Mouse (Mus musculus) cerebellum, postnatal 36 days (tissue): ENCODE measurements around the gene Rbm33.
A peak's percentile ranks its signal among the peaks of the same experiment; 100 is the strongest.

Experiments used
- DNase-seq, 2 experiments: peaks; one replicate each; pipeline ENCODE4 v3.0.0; 2021 to 2022; ENCODE audit warnings: mixed read lengths in 2 of 2

Rbm33 gene

GRCm38 (mm10) chr5:28316722-28317245 is at the start of gene Rbm33:
Gene Rbm33 (plus strand): TSS chr5:28317121.
- DNase-seq, result peak; percentile 87

- peak in 1 of 2 experiments; percentile 48 for DNase-seq
These were observed 49.3 kb upstream of the Rbm33 start for GRCm38 (mm10) chr5:28267576-28267975.

GRCm38 (mm10) chr5:28269469-28269991 is 47.4 kb upstream of the Rbm33 start:
- no peak for DNase-seq

- DNase-seq, result no peak
These were observed 44.1 kb upstream of the Rbm33 start for GRCm38 (mm10) chr5:28272836-28273235.

GRCm38 (mm10) chr5:28277279-28277678 is 39.6 kb upstream of the Rbm33 start:
- DNase-seq, result no peak

GRCm38 (mm10) chr5:28289111-28289510 is 27.8 kb upstream of the Rbm33 start:
- DNase-seq, result peak; percentile 55 to 67

GRCm38 (mm10) chr5:28290630-28291029 is 26.3 kb upstream of the Rbm33 start:
- no peak for DNase-seq

- no peak for DNase-seq
These were observed 25.6 kb upstream of the Rbm33 start for GRCm38 (mm10) chr5:28291118-28291850.

- no peak for DNase-seq
These were observed 24.6 kb upstream of the Rbm33 start for GRCm38 (mm10) chr5:28292281-28292680.

- DNase-seq, result peak; percentile 94 to 98
These were observed 22.9 kb upstream of the Rbm33 start for GRCm38 (mm10) chr5:28293990-28294389.

- DNase-seq, result no peak
These were observed 18.8 kb upstream of the Rbm33 start for GRCm38 (mm10) chr5:28298161-28298560.

- no peak for DNase-seq
These were observed 18.2 kb upstream of the Rbm33 start for GRCm38 (mm10) chr5:28298693-28299092.

- no peak for DNase-seq
These were observed 17.6 kb upstream of the Rbm33 start for GRCm38 (mm10) chr5:28299346-28299745.

GRCm38 (mm10) chr5:28302671-28303070 is 14.2 kb upstream of the Rbm33 start:
- DNase-seq, result no peak

- DNase-seq, result no peak
These were observed 12.4 kb upstream of the Rbm33 start for GRCm38 (mm10) chr5:28304551-28304950.

- no peak for DNase-seq
These were observed 1.4 kb upstream of the Rbm33 start for GRCm38 (mm10) chr5:28315526-28315925.

GRCm38 (mm10) chr5:28316151-28316721 is 685 bp upstream of the Rbm33 start:
- DNase-seq, result no peak

- DNase-seq, result no peak
These were observed 464 bp downstream of the Rbm33 start for GRCm38 (mm10) chr5:28317253-28317916.

- DNase-seq, result no peak
These were observed 971 bp downstream of the Rbm33 start for GRCm38 (mm10) chr5:28317917-28318267.

- DNase-seq, result no peak
These were observed 1.8 kb downstream of the Rbm33 start for GRCm38 (mm10) chr5:28318671-28319070.

GRCm38 (mm10) chr5:28321769-28322168 is 4.8 kb downstream of the Rbm33 start:
- DNase-seq, result no peak

GRCm38 (mm10) chr5:28322189-28322588 is 5.3 kb downstream of the Rbm33 start:
- peak; percentile 35 to 38 for DNase-seq

GRCm38 (mm10) chr5:28323822-28324221 is 6.9 kb downstream of the Rbm33 start:
- no peak for DNase-seq

- DNase-seq, result no peak
These were observed 7.5 kb downstream of the Rbm33 start for GRCm38 (mm10) chr5:28324457-28324856.
